Mouse (Mus musculus) heart, embryonic 13.5 days (tissue): Measurements from ENCODE around the gene Mphosph8. TPM values are rescaled to one million over a fixed set of nuclear protein-coding genes. Genes with fewer than 3 reads are reported as not detected.

Experiments used
- ATAC-seq: fragments of 200-750 bp; cut with Nextera tagmentation; 2 replicates; pipeline ENCODE4 v1.8.0; 2017; ENCODE audit warnings: moderate TSS enrichment; ENCODE audit not compliant: insufficient number of reproducible peaks, low FRiP score, low TSS enrichment; ENCODE audit errors: extremely low read depth
- H3K27ac ChIP-seq: fragments of 300-500 bp; sonication (generic); replicated peaks from 2 replicates; pipeline ENCODE4 v1.5.1; 2015; ENCODE audit warnings: moderate library complexity, mild to moderate bottlenecking, inconsistent platforms
- H3K27me3 ChIP-seq: fragments of 300-500 bp; sonication (generic); replicated peaks from 2 replicates; pipeline ENCODE4 v1.6.1; 2015; ENCODE audit warnings: mild to moderate bottlenecking, inconsistent platforms
- H3K36me3 ChIP-seq: fragments of 300-500 bp; sonication (generic); 2 replicates; pipeline ENCODE4 v1.6.1; 2015; ENCODE audit warnings: mild to moderate bottlenecking, inconsistent platforms
- H3K4me1 ChIP-seq: fragments of 300-500 bp; sonication (generic); 2 replicates; pipeline ENCODE4 v1.6.1; 2015; ENCODE audit warnings: inconsistent platforms
- H3K4me2 ChIP-seq: fragments of 300-500 bp; sonication (generic); 2 replicates; pipeline ENCODE4 v1.6.1; 2015; ENCODE audit warnings: inconsistent platforms, mild to moderate bottlenecking, moderate library complexity
- H3K4me3 ChIP-seq: fragments of 300-500 bp; sonication (generic); 2 replicates; pipeline ENCODE4 v1.5.1; 2015; ENCODE audit warnings: moderate library complexity, mild to moderate bottlenecking, inconsistent platforms
- H3K9ac ChIP-seq: fragments of 300-500 bp; sonication (generic); 2 replicates; pipeline ENCODE4 v1.6.1; 2015; ENCODE audit warnings: inconsistent platforms, mild to moderate bottlenecking, moderate library complexity
- H3K9me3 ChIP-seq: fragments of 300-500 bp; sonication (generic); 2 replicates; pipeline ENCODE4 v1.6.1; 2016; ENCODE audit warnings: inconsistent platforms
- WGBS: fragments of 180-500 bp; shearing (Covaris S2); methylation state at CpG from one replicate; pipeline ENCODE4 v1.1.7; 2015; ENCODE audit warnings: mixed read lengths; 5-methylcytosine and 5-hydroxymethylcytosine counted together
- polyA plus RNA-seq: library from polyadenylated mRNA; unstranded; fragments of >200 nt; fragmentation: Nextera tagmentation; extraction: Ambion mirVana; gene quantifications from 2 replicates; pipeline ENCODE4 v1.2.1, GENCODE M21; 2015

Mphosph8 gene
- 25.2 and 25.8 TPM in 2 replicates for polyA plus RNA-seq

DNA sequence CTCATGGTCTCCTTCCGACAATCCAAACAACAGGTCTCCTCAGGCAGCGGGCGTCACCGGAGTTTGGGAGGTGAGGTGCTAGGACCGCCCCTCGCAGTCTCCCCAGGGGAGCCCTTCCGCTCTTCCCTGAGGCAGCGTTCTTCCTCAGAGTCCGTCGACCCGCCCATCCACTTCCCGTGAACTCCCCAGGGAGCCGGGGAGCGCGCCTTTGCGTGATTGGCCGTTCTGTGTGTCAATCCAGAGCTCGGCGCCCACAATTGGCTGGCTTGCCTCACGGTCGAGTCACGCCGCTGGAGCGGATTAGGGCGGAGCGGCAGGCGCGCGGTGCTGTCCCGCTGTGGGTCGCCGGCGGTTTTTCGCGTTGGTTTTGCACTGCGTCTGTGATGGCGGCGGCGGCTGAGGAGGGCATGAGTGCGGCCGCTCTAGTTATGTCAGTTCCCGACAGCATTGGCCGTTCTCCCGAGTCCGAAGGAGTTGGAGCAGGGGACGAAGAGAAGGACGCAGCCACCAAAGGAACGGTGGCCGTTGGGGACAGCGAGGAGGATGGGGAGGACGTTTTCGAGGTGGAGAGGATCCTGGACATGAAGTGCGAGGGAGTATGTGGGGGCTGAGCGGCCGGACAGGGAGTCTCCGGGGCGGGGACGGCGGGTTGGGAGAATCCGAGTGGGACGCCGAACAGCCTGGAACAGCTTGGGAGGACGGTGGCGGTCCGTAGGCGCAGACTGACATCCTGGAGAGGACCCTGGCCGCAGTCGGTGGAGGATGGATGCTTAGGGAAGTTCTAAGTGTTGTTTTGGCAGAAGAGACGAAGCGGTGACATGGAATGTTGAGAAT is at the start of gene Mphosph8:
TSS of gene Mphosph8 (plus strand) at position 280 of the 834 bp plus-strand sequence.
- Histone ChIP-seq H3K4me1 (peaks cover 29% of the 10 kb centered on the region), H3K4me3 (peak within 1 kb of the TSS; percentile 96), H3K36me3 (peaks cover 16% of the 10 kb centered on the region), H3K9me3 (no peaks in the 10 kb centered on the region), H3K4me2 (peak within 1 kb of the TSS; percentile 87), H3K9ac (peak within 1 kb of the TSS; percentile 94), H3K27ac (peak within 1 kb of the TSS; percentile 96), H3K27me3 (no peaks in the 10 kb centered on the region)
- WGBS, result under 1% methylated on average over 70 of the region's 70 CpGs
- ATAC-seq, result peak; percentile 100

DNA sequence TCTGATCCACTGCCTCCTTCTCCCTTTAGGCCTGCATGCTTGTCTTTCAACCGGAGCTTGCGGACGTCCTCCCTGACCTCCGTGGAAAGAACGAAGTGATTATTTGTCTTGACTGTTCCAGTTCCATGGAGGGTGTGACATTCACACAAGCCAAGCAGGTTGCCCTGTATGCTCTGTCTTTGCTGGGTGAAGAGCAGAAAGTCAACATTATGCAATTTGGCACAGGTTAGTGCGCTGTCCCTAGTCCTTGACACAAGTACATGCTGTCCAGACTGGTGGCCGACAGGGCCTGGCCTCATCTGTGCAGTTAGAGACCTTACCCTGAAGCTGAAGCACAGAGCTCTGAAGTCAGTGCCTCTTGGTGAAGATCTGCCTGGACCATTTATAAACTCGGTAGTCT is 47.6 kb upstream of the Mphosph8 start:
- no peak overlapping the region for H3K4me3 ChIP-seq
- no peak for ATAC-seq
- no peaks in the 10 kb centered on the region for H3K4me1 ChIP-seq
- H3K27me3 ChIP-seq, result no peaks in the 10 kb centered on the region
- no peak overlapping the region for H3K4me2 ChIP-seq
- WGBS, result 84% methylated on average over 8 of the region's 8 CpGs
- H3K27ac ChIP-seq, result no peak overlapping the region
- no peaks in the 10 kb centered on the region for H3K9me3 ChIP-seq
- H3K36me3 ChIP-seq, result peaks cover 84% of the 10 kb centered on the region
- no peak overlapping the region for H3K9ac ChIP-seq

DNA sequence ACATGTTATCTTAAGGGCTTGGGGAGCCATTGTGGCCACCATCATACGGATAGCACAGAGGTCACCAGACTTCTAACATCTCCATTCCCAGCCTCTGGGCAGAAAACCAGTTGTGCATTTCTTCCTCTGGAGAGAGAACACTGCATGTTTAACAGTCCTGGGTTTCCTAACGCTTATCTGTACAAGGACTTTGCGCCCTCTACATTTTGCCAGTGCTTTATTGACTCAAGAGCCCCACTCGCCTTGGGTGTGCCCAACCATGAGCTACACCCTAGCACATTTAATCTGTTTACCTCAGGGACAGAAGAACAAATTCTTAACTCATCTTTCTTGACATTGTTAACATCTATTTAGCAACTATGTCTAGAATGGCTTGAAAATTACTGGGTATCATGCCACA is 41.8 kb upstream of the Mphosph8 start:
- Histone ChIP-seq H3K27me3 (no peaks in the 10 kb centered on the region), H3K9me3 (no peaks in the 10 kb centered on the region), H3K36me3 (peaks cover 84% of the 10 kb centered on the region), H3K4me3 (no peak overlapping the region), H3K9ac (no peak overlapping the region), H3K4me2 (no peak overlapping the region), H3K27ac (no peak overlapping the region), H3K4me1 (no peaks in the 10 kb centered on the region)
- ATAC-seq, result no peak
- 85% methylated on average over 4 of the region's 4 CpGs for WGBS

DNA sequence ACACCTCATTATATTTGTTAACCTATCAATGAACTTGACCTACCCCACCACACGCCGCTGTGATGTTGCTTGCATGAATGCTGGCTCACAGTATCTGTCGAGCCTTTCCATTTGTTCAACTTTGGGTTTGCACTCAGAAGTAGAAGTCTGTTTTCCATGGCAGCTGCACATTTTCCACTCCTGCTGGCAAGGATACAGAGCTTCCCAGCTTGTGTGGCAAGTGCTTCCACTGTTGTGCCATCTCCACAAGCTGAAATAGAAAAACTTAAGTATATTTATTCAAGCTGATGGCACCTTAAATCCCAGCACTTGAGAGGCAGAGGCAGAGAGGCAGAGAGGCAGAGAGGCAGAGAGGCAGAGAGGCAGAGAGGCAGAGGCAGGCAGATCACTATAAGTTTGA is 39.7 kb upstream of the Mphosph8 start:
- H3K4me3 ChIP-seq, result no peak overlapping the region
- no peaks in the 10 kb centered on the region for H3K4me1 ChIP-seq
- no peaks in the 10 kb centered on the region for H3K9me3 ChIP-seq
- H3K27me3 ChIP-seq, result no peaks in the 10 kb centered on the region
- no peak overlapping the region for H3K27ac ChIP-seq
- ATAC-seq, result no peak
- peaks cover 82% of the 10 kb centered on the region for H3K36me3 ChIP-seq
- 74% methylated on average over 3 of the region's 3 CpGs for WGBS
- H3K4me2 ChIP-seq, result no peak overlapping the region
- H3K9ac ChIP-seq, result no peak overlapping the region

DNA sequence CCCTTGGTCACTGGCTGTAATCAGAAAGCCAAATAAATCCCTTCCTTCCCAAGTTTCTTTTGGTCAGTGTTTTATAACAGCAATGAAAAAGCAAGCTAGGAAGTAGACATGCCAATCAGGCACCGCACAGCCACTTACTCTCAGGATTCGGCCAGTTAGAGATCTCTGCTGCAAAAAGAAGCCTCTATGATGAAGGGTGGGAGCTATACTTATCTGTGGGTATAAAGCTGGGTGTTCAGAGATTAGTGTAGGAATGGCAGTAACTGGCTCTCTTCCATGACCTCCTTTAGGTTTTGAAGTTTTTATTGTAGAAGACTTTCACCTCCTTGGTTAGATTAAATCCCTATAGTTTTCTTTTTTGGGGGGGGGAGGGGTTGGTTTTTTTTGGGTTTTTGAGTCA is 36.9 kb upstream of the Mphosph8 start:
- ATAC-seq, result no peak
- Histone ChIP-seq H3K9me3 (no peaks in the 10 kb centered on the region), H3K36me3 (peaks cover 80% of the 10 kb centered on the region), H3K27ac (no peak overlapping the region), H3K27me3 (no peaks in the 10 kb centered on the region), H3K4me1 (no peaks in the 10 kb centered on the region), H3K9ac (no peak overlapping the region), H3K4me3 (no peak overlapping the region), H3K4me2 (no peak overlapping the region)
- WGBS, result 88% methylated on average over 2 of the region's 2 CpGs

DNA sequence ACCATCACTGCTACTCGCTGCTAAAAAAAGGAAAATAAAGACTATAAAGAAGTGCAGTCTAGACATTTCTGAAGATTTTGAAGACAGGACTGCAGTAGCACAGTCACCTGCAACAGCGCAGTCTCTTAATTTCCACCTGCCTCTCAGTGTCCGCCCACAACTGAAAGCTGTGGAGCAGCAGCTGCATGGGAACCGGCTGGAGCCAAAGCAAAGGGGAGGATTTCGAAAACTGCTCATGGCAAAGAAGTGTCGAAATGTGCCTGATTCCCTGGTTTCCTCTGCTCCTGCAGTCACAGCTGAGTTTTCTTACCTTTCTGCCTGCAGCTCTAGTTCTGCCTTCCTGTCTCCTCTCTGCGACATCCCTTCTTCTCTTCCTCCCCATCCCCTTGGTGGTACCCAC is 20.8 kb upstream of the Mphosph8 start:
- WGBS, result 62% methylated on average over 7 of the region's 7 CpGs
- H3K27ac ChIP-seq, result no peak overlapping the region
- H3K4me3 ChIP-seq, result no peak overlapping the region
- H3K9ac ChIP-seq, result no peak overlapping the region
- ATAC-seq, result no peak
- H3K36me3 ChIP-seq, result peaks cover 65% of the 10 kb centered on the region
- no peaks in the 10 kb centered on the region for H3K4me1 ChIP-seq
- 0 out of 2 replicates have a peak, but pooled peaks cover 5% of the 10 kb centered on the region for H3K9me3 ChIP-seq
- no peaks in the 10 kb centered on the region for H3K27me3 ChIP-seq
- H3K4me2 ChIP-seq, result no peak overlapping the region

DNA sequence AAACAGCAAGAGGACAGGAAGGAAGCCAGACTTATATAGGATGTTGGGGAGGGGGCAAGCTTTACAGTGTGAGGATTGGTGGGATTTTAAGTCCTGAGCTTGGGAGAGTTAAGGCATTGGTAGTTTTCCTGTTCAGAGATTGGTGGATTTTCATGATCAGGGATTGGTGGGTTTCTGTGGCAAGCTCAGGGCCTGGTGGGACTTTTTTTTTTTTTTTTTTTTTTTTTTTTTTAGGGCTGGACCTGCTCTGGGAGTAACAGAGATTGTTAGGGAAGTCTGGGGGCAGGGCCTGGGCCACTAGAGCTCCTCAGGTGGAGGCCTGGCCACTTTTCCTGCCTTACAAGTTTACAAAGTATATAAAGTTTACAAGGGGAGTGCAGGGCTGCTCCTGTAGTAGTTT is 18.6 kb upstream of the Mphosph8 start:
- H3K27ac ChIP-seq, result no peak overlapping the region
- H3K4me2 ChIP-seq, result no peak overlapping the region
- no peaks in the 10 kb centered on the region for H3K4me1 ChIP-seq
- no peak for ATAC-seq
- no peak overlapping the region for H3K4me3 ChIP-seq
- peaks cover 23% of the 10 kb centered on the region for H3K9me3 ChIP-seq
- H3K36me3 ChIP-seq, result peaks cover 72% of the 10 kb centered on the region
- H3K27me3 ChIP-seq, result no peaks in the 10 kb centered on the region
- no peak overlapping the region for H3K9ac ChIP-seq

DNA sequence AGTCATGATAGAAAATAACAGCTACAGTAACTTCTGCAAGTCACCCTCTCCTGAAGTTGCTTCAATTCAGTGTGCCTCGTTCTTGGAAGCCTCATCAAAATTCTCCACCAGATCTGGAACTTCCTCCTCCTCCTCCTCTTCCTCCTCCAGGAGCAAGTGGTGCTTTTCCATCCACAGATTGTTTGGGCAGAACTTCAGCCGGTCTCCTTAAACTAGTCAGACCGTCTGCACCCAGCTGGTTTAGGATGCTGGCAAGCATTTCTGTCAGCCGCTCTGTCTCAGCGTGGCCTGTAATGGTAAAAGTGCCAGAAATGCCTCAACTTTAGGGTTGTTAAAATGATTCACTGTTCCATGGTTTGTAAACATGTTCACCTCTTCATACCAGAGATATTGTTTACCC is 2.4 kb upstream of the Mphosph8 start:
- Histone ChIP-seq H3K27me3 (no peaks in the 10 kb centered on the region), H3K4me2 (no peak overlapping the region), H3K27ac (no peak overlapping the region), H3K36me3 (peaks cover 1% of the 10 kb centered on the region), H3K9me3 (no peaks in the 10 kb centered on the region), H3K4me1 (peaks cover 22% of the 10 kb centered on the region), H3K9ac (no peak overlapping the region), H3K4me3 (no peak overlapping the region)
- no peak for ATAC-seq
- 67% methylated on average over 5 of the region's 5 CpGs for WGBS

DNA sequence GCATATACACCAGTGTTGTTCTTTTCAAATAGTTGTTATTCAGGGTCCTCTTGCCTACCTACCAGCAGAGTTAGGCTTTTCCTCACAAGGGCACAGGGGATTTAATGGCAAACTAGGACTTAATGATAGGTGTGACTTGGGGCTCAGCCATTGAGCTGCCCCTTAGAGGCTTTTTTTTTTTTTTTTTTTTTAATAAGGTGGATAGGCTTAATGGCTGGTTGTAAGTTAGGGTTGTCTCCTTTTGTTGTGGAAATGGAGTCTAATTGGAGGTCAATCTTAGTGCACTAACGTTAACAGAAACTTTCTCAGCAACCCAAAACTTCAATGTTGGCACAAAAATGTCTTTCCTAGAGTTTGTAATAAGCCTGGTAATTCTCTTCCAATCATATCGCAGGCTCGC is 1.1 kb upstream of the Mphosph8 start:
- peaks cover 3% of the 10 kb centered on the region; the same call in 1 of the 2 replicates for H3K36me3 ChIP-seq
- peak overlapping the region; percentile 87 for H3K4me2 ChIP-seq
- H3K4me1 ChIP-seq, result peaks cover 29% of the 10 kb centered on the region
- 76% methylated on average over 3 of the region's 3 CpGs for WGBS
- ATAC-seq, result no peak
- no peak overlapping the region for H3K9ac ChIP-seq
- no peaks in the 10 kb centered on the region for H3K27me3 ChIP-seq
- no peak overlapping the region for H3K27ac ChIP-seq
- H3K4me3 ChIP-seq, result peak overlapping the region; percentile 96
- no peaks in the 10 kb centered on the region for H3K9me3 ChIP-seq

DNA sequence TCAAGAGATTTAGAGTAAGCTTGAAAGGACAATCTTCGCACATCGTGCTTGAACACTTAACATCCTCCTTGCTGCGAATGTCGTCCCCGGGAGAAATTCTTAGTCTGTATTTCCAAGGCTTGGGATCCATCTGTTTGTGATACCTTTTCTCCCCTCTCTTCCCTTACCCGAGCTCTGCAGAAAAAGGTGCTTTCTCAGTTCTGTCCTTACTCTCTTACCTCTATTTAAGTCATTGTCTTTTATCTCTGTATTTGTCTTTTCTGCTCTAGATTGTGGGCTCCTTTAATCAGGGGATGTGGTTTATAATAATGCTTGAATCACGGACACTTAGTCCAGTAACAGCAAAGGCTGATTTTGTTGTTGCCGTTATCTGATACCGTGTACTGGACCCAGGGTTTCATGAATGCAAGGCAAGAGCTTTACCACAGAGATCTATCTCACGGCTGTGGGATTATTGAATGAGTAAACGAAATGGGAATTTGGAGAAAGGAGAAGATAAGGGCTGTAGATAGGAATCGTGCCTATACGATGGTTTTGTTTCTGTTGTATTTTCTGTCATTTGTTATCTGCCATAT is 1.1 kb downstream of the Mphosph8 start:
- Histone ChIP-seq H3K4me3 (peak overlapping the region; percentile 96), H3K9ac (peak overlapping the region; percentile 94), H3K27ac (peak overlapping the region; percentile 96), H3K9me3 (no peaks in the 10 kb centered on the region), H3K27me3 (no peaks in the 10 kb centered on the region), H3K36me3 (peaks cover 22% of the 10 kb centered on the region), H3K4me1 (peaks cover 29% of the 10 kb centered on the region), H3K4me2 (peak overlapping the region; percentile 87)
- ATAC-seq, result no peak
- WGBS, result 2% methylated on average over 13 of the region's 13 CpGs

DNA sequence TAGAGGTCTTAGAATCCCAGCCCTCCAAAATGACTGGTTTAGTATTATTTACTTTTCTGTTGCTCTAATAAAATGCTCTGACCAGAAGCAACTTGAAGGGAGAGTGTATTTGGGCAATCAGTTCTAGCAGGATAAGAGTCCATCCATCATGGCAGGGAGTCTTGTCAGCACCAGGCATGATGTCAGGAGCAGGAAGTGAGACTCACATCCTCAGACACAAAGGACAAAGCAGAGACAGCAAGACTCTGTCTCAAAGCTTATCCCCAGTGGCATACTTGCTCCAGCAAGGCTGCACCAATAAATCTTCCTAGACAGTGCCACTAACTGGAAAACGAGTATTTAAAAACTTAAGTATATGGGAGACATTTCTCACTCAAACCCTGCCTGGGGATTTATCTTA is 17.4 kb downstream of the Mphosph8 start:
- Histone ChIP-seq H3K4me3 (no peak overlapping the region), H3K9me3 (no peaks in the 10 kb centered on the region), H3K4me1 (no peaks in the 10 kb centered on the region), H3K4me2 (no peak overlapping the region), H3K36me3 (peaks cover 92% of the 10 kb centered on the region), H3K27me3 (no peaks in the 10 kb centered on the region), H3K27ac (no peak overlapping the region), H3K9ac (no peak overlapping the region)
- ATAC-seq, result no peak
- 31% methylated on average over 1 of the region's 1 CpGs for WGBS

DNA sequence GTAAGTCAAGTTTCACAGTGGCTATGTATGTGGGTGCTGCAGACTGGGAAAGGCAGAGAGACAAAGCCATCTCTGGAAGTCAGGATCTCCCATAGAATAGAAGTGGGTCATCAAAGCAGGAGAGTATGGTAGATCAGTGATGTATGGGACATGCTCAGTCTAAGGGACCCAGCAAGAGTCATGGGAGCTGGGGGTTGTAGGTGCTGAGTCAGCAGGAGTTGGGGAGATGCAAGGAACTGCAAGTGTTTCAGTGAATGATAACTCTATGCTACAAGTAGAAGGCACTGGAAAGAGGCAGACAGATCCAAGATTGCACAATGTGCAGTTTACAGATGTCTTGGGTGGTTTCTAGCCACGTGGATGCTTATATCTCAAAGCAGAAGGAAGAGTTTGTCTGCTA is 21.1 kb downstream of the Mphosph8 start:
- H3K4me1 ChIP-seq, result no peaks in the 10 kb centered on the region
- H3K4me3 ChIP-seq, result no peak overlapping the region
- H3K27ac ChIP-seq, result no peak overlapping the region
- 86% methylated on average over 1 of the region's 1 CpGs for WGBS
- H3K36me3 ChIP-seq, result peaks cover 96% of the 10 kb centered on the region
- H3K9me3 ChIP-seq, result no peaks in the 10 kb centered on the region
- no peaks in the 10 kb centered on the region for H3K27me3 ChIP-seq
- H3K4me2 ChIP-seq, result no peak overlapping the region
- no peak for ATAC-seq
- no peak overlapping the region for H3K9ac ChIP-seq
